Mouse (Mus musculus): Measurements from ENCODE around the gene Cdc42bpg. TPM values are rescaled to one million over a fixed set of nuclear protein-coding genes. Genes with fewer than 3 reads are reported as not detected.

Gene Cdc42bpg
- total and polyA plus RNA-seq, 3 experiments = 0.79 to 4.2 (median 2.3) TPM

DNA sequence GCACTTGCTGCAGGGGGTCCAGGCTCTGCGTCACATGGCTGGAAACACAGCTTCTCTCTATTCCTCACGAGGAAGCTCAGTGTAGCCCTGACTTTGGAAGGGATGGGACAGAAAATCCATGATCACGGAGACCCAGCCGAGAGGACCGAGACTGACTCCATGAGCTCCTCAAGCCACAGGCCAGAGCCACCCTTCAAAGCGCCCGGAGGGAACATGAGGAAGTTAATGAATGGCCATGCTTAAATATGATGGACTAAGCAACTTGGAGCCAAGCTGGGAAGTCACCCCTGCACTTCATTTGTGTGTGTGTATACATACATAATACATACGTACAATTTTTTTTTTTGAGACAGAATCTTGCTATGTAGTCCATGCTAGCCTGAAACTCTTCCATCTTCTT lies 35.0 kb upstream of the Cdc42bpg start:
- Histone ChIP-seq H3K9ac (ENCODE audit: insufficient read depth, low read depth) (no peak overlapping the region), H3K4me2 (ENCODE audit: insufficient read depth, low read depth, poor library complexity, severe bottlenecking) (no peak overlapping the region), H3K36me3 (replicated peaks in 1 of 2; ENCODE audit: control insufficient read depth in 1 of 2, insufficient read depth in 1 of 2, low read length in 1 of 2) (peaks cover 0 to 4% of the 10 kb centered on the region in 2 experiments), H3K27ac (ENCODE audit: insufficient read depth, low read depth) (no peak overlapping the region), H3K79me2 (replicated peaks; ENCODE audit: control insufficient read depth, extremely low read depth, insufficient read depth, poor library complexity, severe bottlenecking) (peaks cover 6% of the 10 kb centered on the region; the same call in 1 of the 2 replicates), H3K4me1 (ENCODE audit: control insufficient read depth in 1 of 2, insufficient read depth in 2 of 2) (peaks cover 19 to 55% of the 10 kb centered on the region in 2 experiments), H3K27me3 (replicated peaks) (peaks cover 2% of the 10 kb centered on the region), H3K9me3 (replicated peaks; ENCODE audit: low read length) (no peaks in the 10 kb centered on the region), H3K4me3 (replicated peaks in 1 of 3; ENCODE audit: low read depth in 2 of 3, low read length in 2 of 3, poor library complexity in 1 of 3) (no peak overlapping the region)
- TF ChIP-seq BHLHE40 (IDR thresholded peaks at IDR 0.05; ENCODE audit: low read depth, low read length) (no peak), ZMIZ1 (IDR thresholded peaks at IDR 0.05; ENCODE audit: low read depth, low read length) (no peak), ELF1 (IDR thresholded peaks at IDR 0.05; ENCODE audit: low read depth, low read length) (no peak), TBP (conservative IDR thresholded peaks at IDR 0.05; ENCODE audit: low read depth, low read length) (no peak), SIN3A (IDR thresholded peaks at IDR 0.05; ENCODE audit: low read length) (no peak), USF2 (conservative IDR thresholded peaks at IDR 0.05; ENCODE audit: low read depth, low read length) (no peak), EP300 (IDR thresholded peaks at IDR 0.05; ENCODE audit: low read length) (no peak), CTCF (conservative IDR thresholded peaks at IDR 0.05 in 1 of 2, IDR thresholded peaks at IDR 0.05 in 1 of 2; ENCODE audit: low read depth in 2 of 2, low read length in 2 of 2) (no peak), HCFC1 (IDR thresholded peaks at IDR 0.05; ENCODE audit: low read depth, low read length) (no peak), PAX5 (IDR thresholded peaks at IDR 0.05; ENCODE audit: low read length) (no peak), KAT2A (IDR thresholded peaks at IDR 0.05; ENCODE audit: insufficient replicate concordance, low read length) (no peak), CHD1 (IDR thresholded peaks at IDR 0.05; ENCODE audit: low read depth, low read length) (no peak), POLR2AphosphoS2 (IDR thresholded peaks at IDR 0.05; ENCODE audit: low read depth, low read length) (no peak)
- DNase-seq (ENCODE audit: extremely low read depth) = no peak
- in situ Hi-C loops (cut with MboI; ENCODE audit: low pct_ligation_motif_present, low pct_unique_long_range_greater_than_20kb, low sequenced_read_pairs) (no loop called here), dilution Hi-C loops (cut with MboI; ENCODE audit: extremely low pct_ligation_motif_present, extremely low pct_unique_long_range_greater_than_20kb, low sequenced_read_pairs) (no loop called here)

DNA sequence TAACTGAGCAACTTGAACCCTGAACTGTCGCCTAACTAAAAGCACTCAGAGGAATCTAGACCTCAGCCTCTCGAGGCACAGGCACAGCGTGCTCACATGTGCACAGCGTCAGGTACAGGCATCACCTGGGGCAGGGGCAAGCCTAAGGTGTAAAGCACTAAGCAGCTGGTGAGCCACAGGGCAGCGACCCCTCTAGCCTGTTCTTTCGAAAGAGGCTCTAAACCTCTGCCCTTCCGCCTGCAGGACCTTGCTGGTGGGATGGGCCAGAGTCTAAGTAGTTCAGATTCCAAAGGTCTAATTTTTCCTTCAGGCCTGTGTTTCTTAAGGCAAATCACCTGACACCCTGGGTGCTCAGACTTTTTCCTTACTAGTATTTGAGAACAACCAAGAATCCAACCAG lies 34.2 kb upstream of the Cdc42bpg start:
- peaks cover 8% of the 10 kb centered on the region for H3K79me2 ChIP-seq (replicated peaks; ENCODE audit: control insufficient read depth, extremely low read depth, insufficient read depth, poor library complexity, severe bottlenecking)
- H3K27me3 ChIP-seq (replicated peaks) = peaks cover 2% of the 10 kb centered on the region
- dilution Hi-C loops (cut with MboI; ENCODE audit: extremely low pct_ligation_motif_present, extremely low pct_unique_long_range_greater_than_20kb, low sequenced_read_pairs) = no loop called here
- H3K27ac ChIP-seq (ENCODE audit: insufficient read depth, low read depth) = no peak overlapping the region
- no peak overlapping the region for H3K4me2 ChIP-seq (ENCODE audit: insufficient read depth, low read depth, poor library complexity, severe bottlenecking)
- in situ Hi-C loops (cut with MboI; ENCODE audit: low pct_ligation_motif_present, low pct_unique_long_range_greater_than_20kb, low sequenced_read_pairs) = no loop called here
- no peak for TF ChIP-seq UBTF (IDR thresholded peaks at IDR 0.05; ENCODE audit: low read depth, low read length)
- no peak for TF ChIP-seq RAD21 (IDR thresholded peaks at IDR 0.05; ENCODE audit: low read depth, low read length)
- TF ChIP-seq ZNF384 (IDR thresholded peaks at IDR 0.05; ENCODE audit: low read depth, low read length) = no peak
- no peak for TF ChIP-seq CHD2 (IDR thresholded peaks at IDR 0.05; ENCODE audit: low read length)
- no peak for TF ChIP-seq ETS1 (conservative IDR thresholded peaks at IDR 0.05; ENCODE audit: low read depth, low read length)
- TF ChIP-seq JUN (IDR thresholded peaks at IDR 0.05; ENCODE audit: insufficient read depth, low read depth, low read length) = no peak
- no peak for TF ChIP-seq SIN3A (IDR thresholded peaks at IDR 0.05; ENCODE audit: low read length)
- H3K9ac ChIP-seq (ENCODE audit: insufficient read depth, low read depth) = no peak overlapping the region
- H3K4me3 ChIP-seq (replicated peaks in 1 of 3; ENCODE audit: low read depth in 2 of 3, low read length in 2 of 3, poor library complexity in 1 of 3) = no peak overlapping the region
- no peak for DNase-seq (ENCODE audit: extremely low read depth)
- no peaks in the 10 kb centered on the region for H3K9me3 ChIP-seq (replicated peaks; ENCODE audit: low read length)
- H3K36me3 ChIP-seq (replicated peaks in 1 of 2; ENCODE audit: control insufficient read depth in 1 of 2, insufficient read depth in 1 of 2, low read length in 1 of 2) = peaks cover 0 to 4% of the 10 kb centered on the region in 2 experiments
- H3K4me1 ChIP-seq (ENCODE audit: control insufficient read depth in 1 of 2, insufficient read depth in 2 of 2) = peaks cover 19 to 56% of the 10 kb centered on the region in 2 experiments
